Mouse (Mus musculus) common myeloid progenitor, adult 5-6 weeks (primary cell): ENCODE results near the gene Sall1. TPM values are rescaled to one million over a fixed set of nuclear protein-coding genes. Genes with fewer than 3 reads are reported as not detected.
A peak's percentile ranks its signal among the peaks of the same experiment; 100 is the strongest.

Source experiments
- ATAC-seq: replicated peaks from 2 replicates; pipeline ENCODE4 v1.8.0; 2016; ENCODE audit warnings: low read depth, mild to moderate bottlenecking, moderate TSS enrichment, inconsistent platforms; ENCODE audit not compliant: poor library complexity, severe bottlenecking
- total RNA-seq: library from RNA; stranded (forward); fragments of 200-1000, 187-1606 nt; gene quantifications from 2 replicates; pipeline ENCODE4 v1.2.3, GENCODE M21; 2017

Gene Sall1
- total RNA-seq, 1 experiment from 2014 or later = not detected

DNA sequence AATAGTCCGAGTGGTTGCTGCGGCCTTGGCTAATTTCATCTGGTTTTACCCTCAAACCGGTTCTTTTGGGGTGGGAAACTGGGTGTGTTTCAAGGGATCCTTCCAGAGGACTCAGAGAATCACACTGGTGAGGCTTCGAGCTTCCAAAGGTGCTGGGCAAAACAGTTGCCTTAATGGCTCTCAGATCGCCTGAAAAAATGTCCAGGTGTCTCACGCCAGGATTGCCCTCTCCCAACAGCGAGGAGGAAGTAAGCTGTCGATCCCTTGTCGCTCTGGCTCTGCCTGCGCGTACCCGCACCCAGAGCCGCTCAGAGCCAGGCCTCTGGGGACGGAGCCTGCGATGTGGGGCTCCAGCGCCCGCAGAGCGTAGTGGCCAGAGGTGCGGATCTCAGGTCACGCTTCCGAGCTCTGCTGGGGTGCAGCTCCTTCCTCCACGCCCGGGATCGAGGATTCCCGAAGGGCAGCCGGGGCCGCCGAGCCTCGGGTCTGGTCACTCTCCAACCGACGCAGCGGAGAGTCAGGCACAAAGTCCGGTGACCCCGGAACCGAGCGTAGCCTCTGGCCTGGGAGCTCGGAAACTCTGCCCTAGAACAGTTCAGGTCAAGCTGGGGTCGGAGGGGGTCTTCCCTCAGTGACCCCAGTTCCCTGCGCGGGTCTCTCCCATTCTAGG lies 3.1 kb downstream of the Sall1 start:
- ATAC-seq = 0 out of 2 replicates have a peak, but pooled peaks have one; percentile 27

DNA sequence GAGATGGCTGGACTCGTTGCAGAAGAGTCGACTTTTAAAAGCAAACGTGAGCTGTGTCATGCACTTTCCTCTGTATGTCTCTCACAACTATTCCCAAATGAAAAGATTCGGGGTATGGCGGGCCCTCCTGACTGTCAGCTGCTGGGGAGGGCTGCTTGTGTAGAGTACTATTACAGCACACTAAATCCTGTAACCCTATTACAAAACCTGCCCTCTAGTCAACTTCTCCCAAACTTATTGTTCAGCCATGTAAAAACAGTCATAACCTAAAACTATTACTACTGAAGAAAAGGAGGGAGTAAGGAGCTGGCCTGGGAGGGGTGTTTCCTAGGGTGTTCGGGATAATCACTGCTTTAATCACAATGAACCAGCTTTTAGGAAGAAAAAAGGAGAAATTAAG lies 4.1 kb downstream of the Sall1 start:
- ATAC-seq = no peak

DNA sequence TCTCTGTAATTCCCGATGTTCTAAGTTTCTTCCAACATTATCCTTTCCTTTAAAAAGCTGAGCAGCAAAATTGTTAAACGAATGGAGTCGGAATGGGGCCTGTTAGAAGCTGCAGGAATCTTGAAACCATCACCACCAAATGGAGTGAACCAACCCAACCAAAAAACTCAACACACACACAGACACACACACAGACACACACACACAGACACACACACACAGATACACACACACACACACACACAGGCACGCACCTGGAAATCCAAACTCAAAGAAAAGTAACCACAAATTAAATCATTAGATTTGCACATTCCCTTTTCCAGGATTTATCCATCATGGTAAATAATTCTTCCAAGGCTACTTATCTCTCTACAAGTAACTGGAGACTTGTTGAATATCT lies 5.0 kb downstream of the Sall1 start:
- ATAC-seq = no peak

DNA sequence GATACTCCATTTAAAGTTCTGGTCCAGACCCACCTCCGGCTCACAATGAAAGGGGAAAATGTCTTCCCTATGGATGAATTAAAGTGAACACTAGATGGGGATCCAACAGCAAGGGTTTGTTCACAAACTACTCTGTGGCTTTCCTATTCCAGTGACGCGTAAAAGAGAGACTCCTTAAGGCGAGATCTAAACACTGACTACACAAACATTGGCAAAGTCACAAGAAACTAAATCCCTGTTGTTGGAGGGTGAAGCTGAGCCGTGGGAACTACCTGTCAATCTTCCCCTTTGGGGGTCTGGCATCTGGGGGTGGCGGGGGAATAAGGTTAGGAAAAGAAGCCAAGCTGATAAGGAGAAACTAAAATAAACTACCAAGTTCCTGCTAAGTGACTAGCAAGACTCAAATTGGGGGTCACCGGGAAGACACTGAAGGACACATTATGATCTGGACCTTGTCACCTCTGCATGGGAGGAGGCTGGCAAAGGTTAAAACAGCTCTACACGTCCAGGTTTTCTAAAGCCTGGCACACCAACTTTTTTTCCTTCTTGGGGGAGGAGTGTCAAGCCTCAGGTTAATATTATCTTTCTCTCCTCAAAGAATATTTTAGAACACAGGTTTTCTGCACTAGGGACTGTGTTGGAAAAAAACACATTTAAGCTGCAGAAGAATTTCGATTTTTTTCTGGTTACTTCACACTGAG lies 6.3 kb downstream of the Sall1 start:
- ATAC-seq = no peak

DNA sequence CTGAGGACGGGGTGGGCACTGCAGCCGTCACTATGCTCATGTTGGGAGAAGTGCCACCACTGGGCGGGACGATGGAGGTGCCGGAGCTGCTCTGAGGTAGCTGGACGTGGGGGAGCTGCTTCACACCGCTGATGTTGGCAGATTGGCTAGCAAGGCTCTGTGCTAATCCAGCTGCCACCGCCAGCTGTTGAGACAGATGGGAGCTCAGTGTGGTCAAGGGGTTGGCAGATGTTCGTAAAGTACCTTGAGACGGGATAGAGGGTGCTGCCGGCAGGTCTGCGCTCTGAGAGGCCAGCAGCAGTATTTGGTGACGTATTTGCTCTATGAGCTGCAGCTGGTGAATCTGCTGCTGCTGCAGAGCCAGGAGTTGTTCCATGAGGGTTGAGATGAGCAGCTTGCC lies 11.6 kb downstream of the Sall1 start:
- ATAC-seq = no peak

DNA sequence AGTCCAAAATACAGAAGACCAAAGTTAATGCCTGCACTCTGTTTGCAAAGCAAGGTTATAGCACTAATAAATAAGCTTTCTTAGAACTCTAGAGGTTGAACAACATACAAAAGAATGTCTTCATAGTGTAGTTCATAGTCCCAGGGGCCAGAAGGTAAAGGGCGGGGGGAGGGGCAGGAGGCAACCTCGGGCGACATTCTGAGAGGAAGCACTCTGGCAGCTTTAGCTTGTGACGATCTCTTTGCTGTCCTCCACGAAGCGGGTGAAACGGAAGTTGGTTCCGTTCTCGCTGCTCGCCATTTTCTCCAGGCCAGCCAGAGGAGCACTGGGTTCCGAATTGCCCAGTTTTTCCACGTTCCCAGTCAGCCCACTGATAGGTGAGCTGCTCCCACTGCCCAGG lies 15.8 kb downstream of the Sall1 start:
- ATAC-seq = no peak

DNA sequence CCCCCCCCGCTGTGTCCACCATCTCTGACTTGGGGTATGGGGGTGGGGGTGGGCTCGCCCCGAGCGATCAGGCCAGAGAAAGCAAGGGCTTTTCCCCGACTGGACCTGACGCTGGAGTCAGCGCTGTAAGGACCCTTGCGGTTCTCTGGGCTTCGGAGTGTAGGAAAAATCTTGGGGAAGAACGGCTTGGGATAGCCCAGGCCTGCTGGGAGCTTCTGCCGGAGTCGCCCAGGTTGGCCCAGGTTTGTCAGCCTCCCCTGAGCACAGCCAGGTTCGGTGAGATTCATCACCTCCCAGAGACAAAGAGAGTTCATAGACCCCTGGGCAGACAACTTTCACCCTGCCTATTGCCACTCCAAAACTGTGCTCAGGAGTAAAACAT lies 17.8 kb downstream of the Sall1 start:
- no peak for ATAC-seq

DNA sequence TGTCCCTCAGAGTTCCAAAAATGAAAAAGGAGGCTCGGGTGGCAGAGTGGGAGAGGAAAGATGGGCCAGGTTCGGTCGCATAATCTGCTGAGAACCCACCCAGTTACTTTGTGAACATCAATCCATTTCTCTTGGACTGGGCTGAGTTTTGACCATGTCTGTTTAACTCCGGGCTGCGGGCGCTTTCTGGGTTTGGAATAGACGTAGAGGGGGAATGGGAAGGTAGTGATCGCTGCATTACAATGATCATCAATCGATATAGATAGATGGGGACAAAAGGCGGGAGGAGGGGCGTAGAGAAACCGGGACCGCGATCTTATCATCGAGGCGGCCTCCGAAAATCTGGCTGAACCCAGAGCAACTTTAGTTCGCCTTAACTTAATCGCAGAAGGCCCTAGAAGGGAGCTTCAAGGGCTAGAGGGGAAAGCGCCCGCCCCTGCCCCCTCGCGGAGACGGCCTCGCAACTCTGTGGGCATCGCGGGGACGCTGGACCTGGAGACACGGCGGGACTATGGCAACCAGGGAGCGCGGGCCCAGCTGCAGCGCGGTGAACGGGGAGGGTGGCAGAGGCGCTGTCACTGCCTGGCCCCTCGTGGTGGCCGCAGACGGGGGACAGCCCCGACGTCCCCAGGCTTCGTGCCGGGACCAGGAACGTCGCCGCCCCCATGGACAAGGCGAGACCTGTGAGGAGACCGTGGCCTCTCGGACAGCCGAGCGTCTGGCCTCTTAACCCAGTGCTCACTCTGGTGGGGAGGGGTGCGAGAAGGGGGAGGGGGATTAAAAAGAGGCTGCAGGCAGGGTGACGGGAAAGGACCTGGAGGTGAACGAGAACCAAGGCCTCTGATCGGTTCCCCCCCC lies 18.5 kb downstream of the Sall1 start:
- no peak for ATAC-seq

DNA sequence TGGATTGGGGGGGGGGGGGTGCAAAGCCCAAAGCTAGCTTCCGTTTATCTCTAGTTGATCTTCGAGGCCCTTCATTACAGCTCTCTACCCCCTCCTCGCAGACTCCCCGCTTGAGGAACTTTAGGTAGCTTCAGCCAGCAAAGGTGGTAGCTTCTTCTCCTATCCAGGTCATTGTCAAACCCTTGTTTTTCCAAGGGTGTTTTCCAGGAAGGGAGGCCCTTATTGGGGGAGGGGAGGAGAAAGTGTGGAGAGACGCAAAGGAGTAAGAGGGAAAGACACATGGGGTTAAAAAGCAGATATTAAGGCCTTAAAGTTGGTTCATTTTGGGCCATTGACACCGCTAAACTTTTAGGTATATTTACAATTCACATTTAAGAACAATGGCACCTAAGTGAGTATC lies 19.2 kb downstream of the Sall1 start:
- no peak for ATAC-seq

DNA sequence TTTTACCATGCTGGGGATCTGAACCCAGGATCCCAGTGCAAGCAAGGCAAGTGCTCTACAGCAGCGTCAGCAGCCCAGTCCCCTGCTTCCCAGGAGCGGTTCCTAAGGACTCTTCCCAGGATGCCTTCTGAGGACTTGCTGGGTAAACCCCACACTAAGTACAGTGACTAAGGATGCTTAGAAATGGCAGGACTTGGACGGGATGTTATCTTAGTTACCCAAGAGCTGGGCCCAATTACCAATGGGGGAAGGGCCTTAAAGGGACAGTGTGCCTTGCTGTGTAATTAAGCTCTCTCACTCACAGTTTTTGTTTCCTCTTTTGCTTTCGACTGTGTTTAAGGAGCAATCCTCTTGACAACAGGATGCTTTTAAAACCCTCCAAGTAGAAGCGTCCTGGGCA lies 22.8 kb downstream of the Sall1 start:
- no peak for ATAC-seq

DNA sequence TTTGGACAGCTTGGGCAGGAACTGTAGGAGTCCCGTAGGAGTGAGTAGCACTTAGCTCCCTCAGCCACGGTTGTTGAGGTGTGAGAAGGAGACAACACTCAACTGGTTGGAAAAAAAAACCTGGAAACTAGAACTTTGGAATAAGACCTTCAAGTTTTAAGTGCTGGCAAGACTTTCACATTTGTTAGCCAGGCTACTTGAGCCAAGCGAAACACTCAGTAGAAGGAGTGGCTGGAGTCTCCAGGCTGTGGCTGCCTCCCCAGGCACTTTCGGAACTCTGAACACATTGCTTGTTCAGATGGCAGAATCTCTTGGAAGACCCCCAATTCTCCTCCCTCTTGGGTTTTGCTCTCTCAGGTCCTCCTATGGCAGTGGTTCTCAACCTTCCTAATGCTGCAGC lies 26.1 kb downstream of the Sall1 start:
- no peak for ATAC-seq

DNA sequence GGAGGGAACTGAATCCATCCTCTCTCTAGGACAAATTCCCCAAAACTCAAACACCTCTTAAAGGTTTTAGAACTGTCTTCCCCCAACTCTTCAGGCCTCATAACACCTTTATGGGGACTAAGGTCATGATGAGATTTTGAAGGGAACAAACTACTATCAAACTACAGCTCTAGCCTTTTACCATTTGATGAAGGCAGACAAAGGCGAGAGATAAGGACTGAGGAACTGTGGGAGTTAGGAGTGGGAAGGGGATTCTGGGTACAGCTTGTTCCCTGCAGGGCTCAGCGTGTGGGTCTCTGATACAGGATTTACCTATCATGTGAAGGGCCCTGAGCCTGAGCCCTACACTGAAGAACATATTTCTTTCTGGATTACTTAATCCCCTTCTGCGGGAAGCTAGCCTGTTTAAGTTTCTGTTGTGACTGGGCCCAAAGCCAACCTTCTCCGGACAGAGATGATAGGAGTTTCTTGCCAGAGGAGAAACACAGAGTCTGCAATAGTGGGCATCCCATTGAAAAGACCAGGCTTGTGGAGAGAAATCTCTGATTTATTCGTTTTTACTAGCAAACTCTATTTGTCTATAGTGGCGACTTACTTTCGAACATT lies 27.4 kb downstream of the Sall1 start:
- no peak for ATAC-seq

DNA sequence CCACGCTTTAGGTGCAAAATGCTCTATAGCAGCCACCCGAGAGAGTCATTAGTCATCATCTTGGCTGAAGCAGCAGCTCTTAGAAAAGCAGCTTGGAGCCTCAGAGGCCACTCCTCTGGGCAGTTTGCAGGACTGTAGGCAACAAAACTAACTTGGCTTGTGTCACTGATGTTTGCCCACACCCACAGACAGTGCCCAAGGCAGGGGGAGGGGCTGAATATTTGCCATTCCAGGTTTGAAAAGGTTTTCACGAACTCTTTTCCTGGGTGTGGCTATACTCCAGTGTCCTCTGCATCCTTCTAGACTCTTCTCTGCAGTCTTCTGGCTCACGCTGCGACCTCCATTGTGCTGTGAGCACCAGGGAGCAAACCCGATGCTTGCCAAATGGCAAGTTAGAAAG lies 28.4 kb downstream of the Sall1 start:
- ATAC-seq = no peak

DNA sequence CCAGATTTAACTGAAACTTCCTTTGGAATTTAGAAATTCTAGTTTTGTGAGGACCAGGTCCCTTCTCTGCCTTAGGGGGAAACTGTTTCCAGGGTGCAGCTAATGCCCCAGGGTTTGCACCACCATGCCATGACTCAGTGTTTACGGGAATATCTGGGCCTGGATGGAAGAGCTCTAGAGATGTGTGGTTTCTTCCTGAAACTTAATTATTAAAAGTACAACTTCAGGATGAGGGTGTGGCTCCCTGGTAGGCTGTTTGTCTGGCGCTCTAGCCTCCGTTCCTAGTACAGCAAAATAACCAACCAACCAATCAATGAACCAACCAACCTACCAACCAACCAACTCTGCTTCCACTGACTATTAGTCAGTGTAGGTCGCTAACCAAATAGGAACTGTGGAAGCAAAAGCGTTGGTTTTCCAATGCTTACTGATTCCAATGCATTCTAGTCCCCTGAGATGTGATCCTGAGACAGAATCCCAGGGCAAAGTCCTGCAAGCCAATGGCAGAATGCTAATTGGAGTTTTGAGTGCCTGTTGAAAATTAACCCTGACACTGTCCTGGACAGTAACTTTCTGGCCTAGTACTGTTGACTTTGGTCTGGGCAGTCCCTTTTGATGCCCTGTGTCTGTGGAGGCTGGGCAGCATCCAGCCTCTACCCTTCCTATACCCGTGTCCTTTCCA lies 31.0 kb downstream of the Sall1 start:
- no peak for ATAC-seq

DNA sequence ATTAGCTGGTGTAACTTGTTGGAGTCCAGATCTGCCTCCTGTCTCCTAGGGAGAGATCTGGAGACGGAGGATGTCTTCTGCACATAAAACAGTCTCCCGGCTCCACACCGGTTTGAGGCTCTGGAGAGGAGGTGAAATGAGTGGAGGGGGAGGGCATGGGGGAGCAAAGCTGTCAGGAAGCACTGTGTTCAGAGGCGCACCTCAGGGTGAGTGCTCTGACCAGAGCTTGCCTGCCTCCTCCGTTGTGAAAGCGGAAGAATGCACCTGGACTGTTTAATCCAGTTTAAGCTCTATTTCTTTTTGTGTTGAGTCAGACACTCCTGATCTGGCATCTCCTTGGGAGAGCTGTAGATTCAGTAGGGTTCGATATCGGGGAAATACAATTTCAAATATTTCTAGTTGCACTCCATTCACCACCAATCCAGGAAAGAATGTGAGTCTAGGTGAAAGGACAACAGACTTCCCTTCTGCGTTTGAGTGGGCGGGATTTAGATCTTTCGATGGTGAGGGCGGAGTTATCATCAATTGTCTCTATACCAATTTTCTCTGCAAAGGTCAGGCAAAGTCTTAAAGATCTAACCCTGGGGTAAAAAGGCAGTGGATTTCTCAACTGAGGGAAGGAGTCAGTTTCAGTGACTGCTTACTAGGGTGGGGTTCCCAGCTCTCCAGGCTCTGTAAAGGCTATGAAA lies 31.8 kb downstream of the Sall1 start:
- no peak for ATAC-seq

DNA sequence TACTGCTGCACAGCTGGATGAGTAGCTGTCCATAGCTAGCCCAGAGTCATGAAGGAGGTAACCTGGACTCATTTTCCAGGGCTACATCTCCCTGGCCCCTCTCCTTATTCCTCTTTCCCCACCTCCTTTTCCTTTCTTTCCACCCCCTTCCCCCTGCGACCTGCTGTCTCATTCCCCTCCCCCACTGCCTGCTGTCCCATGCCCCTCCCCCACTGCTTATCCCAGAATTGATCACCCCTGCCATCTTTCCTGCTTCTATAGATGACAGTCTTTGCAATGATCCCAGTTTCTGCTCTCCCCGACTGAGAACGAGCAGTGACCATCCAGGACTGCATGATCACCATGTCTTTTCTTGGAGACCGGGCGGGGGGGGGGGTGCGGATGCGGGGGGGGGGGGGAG lies 35.2 kb downstream of the Sall1 start:
- ATAC-seq = no peak

DNA sequence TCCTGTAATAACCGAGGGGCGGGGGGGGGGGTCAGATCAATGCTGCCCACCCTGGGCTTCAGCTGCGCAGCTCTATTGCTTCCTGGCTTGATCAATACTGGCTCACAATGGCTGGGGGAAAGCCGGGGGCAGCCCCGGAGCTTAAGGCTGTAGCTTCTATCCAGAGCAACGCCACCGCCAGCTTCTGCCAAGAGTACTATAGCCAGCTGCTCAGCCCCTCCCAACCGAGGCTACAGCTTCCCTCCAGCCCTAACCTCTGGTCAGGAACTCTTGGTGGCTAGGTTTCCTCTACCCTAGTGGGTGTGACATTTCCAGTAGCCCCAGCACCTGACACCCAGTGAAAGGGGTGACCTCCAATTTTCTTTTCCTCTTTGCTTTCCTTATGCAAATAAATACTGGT lies 36.8 kb downstream of the Sall1 start:
- ATAC-seq = no peak

DNA sequence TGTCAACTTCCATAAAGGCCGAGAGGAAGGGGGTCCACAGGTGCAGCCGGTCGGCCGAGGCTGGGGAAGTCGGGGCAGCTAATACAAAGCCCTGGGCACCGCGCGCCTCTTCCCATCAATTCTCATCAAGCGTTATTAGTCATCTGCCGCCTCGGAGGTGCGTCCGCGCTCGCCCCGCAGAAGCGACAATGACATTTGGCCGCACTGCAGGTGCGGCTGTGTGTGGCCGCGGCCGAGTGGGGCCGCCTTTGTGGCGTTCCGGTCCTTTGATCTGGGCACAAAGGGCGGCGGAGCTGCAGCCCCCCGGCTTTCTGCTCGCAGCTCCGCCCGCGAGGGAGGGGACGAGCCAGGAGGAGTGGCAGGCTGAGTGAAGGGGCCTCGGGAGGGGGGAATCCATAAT lies 37.5 kb downstream of the Sall1 start:
- no peak for ATAC-seq

DNA sequence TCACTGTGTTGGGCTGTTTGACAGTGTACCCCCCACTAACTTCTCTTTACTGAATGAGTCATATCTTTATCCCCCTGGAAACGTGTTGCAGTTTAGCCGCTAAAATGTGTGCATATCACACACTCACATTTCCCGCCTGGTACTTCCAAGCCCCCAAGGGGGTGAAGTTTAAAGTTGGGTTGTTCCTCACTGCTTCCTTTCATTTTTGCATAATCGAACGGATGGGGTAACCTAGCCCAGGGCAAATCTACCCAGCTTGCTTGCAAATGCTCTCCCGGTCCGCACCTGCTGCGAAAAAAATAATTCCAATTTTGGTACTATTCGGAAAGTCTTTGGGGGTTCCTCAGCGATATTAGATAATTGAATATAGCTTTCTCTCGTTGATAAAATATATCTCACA lies 38.2 kb downstream of the Sall1 start:
- ATAC-seq = no peak

DNA sequence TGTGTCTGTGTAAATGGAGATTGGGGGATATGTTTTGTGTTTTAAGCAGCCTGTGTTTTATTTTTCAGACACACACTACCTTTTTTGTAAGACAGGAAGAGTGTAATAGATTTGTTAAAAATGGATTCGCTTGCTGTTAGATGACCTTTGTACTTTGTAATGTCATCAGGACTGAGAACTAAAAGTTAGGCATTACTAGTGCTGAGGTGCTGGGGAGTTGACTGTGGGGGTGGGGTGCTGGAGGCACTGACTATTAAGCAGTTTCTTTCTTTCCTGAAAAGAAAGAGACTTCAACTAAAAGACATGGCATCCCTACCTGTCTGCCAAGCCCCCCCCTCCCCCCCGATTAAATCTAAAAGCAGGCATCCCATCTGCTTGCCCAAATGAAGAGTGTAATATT lies 39.9 kb downstream of the Sall1 start:
- no peak for ATAC-seq
